Mouse (Mus musculus) liver, postnatal 0 days (tissue): Measurements from ENCODE around the gene Taco1.

Experiments used
- CTCF ChIP-seq: sonication (generic); IDR thresholded peaks from 2 replicates; pipeline ENCODE4 v1.5.1; 2016; ENCODE audit warnings: antibody characterized with exemption, low read depth
- EP300 ChIP-seq: IDR thresholded peaks from 2 replicates; pipeline ENCODE4 v1.6.1; 2016; ENCODE audit warnings: antibody characterized with exemption, low read depth, mild to moderate bottlenecking

GRCm38 (mm10) chr11:106027607-106028006 is 38.3 kb upstream of the Taco1 start:
- TF ChIP-seq CTCF (no peak), EP300 (no peak)
